Mouse (Mus musculus) Muller cell, postnatal 12 days (primary cell): ENCODE measurements around the gene Arhgef1.
A peak's percentile ranks its signal among the peaks of the same experiment; 100 is the strongest.

Experiments
- DNase-seq: peaks from one replicate; pipeline ENCODE4 v3.0.0-alpha.2; 2015; ENCODE audit errors: inconsistent ontology term

Gene Arhgef1

GRCm38 (mm10) chr7:24902630-24903443 is at the start of gene Arhgef1:
TSS of gene Arhgef1 (plus strand) at chr7:24902912.
- peak; percentile 76 for DNase-seq

GRCm38 (mm10) chr7:24853233-24853563 is 49.5 kb upstream of the Arhgef1 start:
- DNase-seq: no peak

- DNase-seq: no peak
Measured at GRCm38 (mm10) chr7:24853695-24854094, 49.0 kb upstream of the Arhgef1 start.

GRCm38 (mm10) chr7:24856460-24857120 is 46.1 kb upstream of the Arhgef1 start:
- no peak for DNase-seq

- DNase-seq: no peak
Measured at GRCm38 (mm10) chr7:24859234-24859633, 43.5 kb upstream of the Arhgef1 start.

- DNase-seq: no peak
Measured at GRCm38 (mm10) chr7:24861913-24862312, 40.8 kb upstream of the Arhgef1 start, which contains the start of gene Gm9844. TSS of gene Gm9844 (plus strand) at chr7:24862213.

GRCm38 (mm10) chr7:24862853-24863252 is 39.9 kb upstream of the Arhgef1 start:
- DNase-seq: no peak

GRCm38 (mm10) chr7:24864156-24864555 is 38.6 kb upstream of the Arhgef1 start:
- DNase-seq: no peak

- no peak for DNase-seq
Measured at GRCm38 (mm10) chr7:24869080-24869479, 33.6 kb upstream of the Arhgef1 start.

- DNase-seq: no peak
Measured at GRCm38 (mm10) chr7:24869532-24870165, 33.1 kb upstream of the Arhgef1 start, which contains the start of the genes Lypd4 and Dmrtc2. TSS of gene Lypd4 (minus strand) at chr7:24869941. TSS of gene Dmrtc2 (plus strand) at chr7:24870057.

GRCm38 (mm10) chr7:24877588-24877987 is 25.1 kb upstream of the Arhgef1 start:
- DNase-seq: no peak

- no peak for DNase-seq
Measured at GRCm38 (mm10) chr7:24879620-24880019, 23.1 kb upstream of the Arhgef1 start.

GRCm38 (mm10) chr7:24882416-24883199 is 20.1 kb upstream of the Arhgef1 start:
- no peak for DNase-seq

GRCm38 (mm10) chr7:24883896-24884692 is 18.6 kb upstream of the Arhgef1 start, which contains the start of gene Rps19:
TSS of gene Rps19 (plus strand) at chr7:24884371.
- peak; percentile 99 for DNase-seq

- no peak for DNase-seq
Measured at GRCm38 (mm10) chr7:24884693-24885291, 17.9 kb upstream of the Arhgef1 start.

GRCm38 (mm10) chr7:24885468-24886307 is 17.0 kb upstream of the Arhgef1 start:
- no peak for DNase-seq

GRCm38 (mm10) chr7:24886308-24886633 is 16.4 kb upstream of the Arhgef1 start:
- no peak for DNase-seq

- DNase-seq: no peak
Measured at GRCm38 (mm10) chr7:24887096-24887495, 15.6 kb upstream of the Arhgef1 start.

- no peak for DNase-seq
Measured at GRCm38 (mm10) chr7:24889431-24890220, 13.1 kb upstream of the Arhgef1 start.
